Mouse (Mus musculus): ENCODE measurements around the gene Lrp1.

DNA sequence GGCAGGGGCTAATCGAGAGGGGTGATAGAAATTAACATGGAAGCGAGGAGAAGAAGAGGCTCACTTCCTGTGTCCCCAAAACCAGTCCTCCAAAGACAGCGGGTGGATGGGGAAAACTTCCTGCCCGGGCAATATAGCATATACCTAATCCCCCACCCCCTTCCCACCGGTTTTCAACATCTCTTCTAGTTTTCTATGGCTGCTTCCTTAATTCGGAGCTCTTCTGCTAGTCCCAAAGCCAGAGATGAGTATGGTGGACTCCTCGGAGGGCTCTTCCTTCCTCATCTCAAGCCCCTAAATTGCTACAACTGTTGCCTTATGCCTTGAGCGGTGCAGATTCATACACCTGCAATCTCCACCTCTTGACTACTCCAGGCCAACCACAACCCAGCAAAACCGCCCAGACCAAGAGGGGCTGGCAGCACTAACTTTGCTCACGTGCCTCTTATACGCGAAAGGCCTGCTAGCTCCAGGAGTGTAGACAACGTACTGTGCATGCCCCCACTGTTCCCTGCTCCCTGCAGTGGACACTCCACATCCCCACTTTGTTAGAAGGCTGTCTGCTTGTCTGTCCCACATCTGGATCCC is 106.7 kb downstream of the Lrp1 start:
- TF ChIP-seq POLR2A (IDR thresholded peaks at IDR 0.05; ENCODE audit: insufficient read depth, low read depth, low read length) (no peak), CTCF (IDR thresholded peaks at IDR 0.05; ENCODE audit: insufficient read depth, low read depth, low read length) (no peak)
